Mouse (Mus musculus) neural tube, embryonic 13.5 days (tissue): Measurements from ENCODE around the gene 1190007I07Rik. TPM values are rescaled to one million over a fixed set of nuclear protein-coding genes. Genes with fewer than 3 reads are reported as not detected.
"Not testable (repeated sequence)": the region's sequence is repeated elsewhere in the genome, so short reads cannot be mapped to it uniquely, and the experiment has no call there.

Experiments
- ATAC-seq: fragments of 200-750 bp; cut with Nextera tagmentation; 2 replicates; pipeline ENCODE4 v1.8.0; 2017; ENCODE audit warnings: low read depth, mild to moderate bottlenecking, moderate TSS enrichment, moderate library complexity
- H3K27ac ChIP-seq: fragments of 300-500 bp; sonication (generic); replicated peaks from 2 replicates; pipeline ENCODE4 v1.5.1; 2015; ENCODE audit warnings: moderate library complexity, mild to moderate bottlenecking, inconsistent platforms
- H3K27me3 ChIP-seq: fragments of 300-500 bp; sonication (generic); 2 replicates; pipeline ENCODE4 v1.6.1; 2015; ENCODE audit warnings: mild to moderate bottlenecking, inconsistent platforms
- H3K36me3 ChIP-seq: fragments of 300-500 bp; sonication (generic); 2 replicates; pipeline ENCODE4 v1.6.1; 2015; ENCODE audit warnings: mild to moderate bottlenecking, inconsistent platforms
- H3K4me1 ChIP-seq: fragments of 300-500 bp; sonication (generic); replicated peaks from 2 replicates; pipeline ENCODE4 v1.6.1; 2015; ENCODE audit warnings: inconsistent platforms
- H3K4me2 ChIP-seq: fragments of 300-500 bp; sonication (generic); 2 replicates; pipeline ENCODE4 v1.6.1; 2015; ENCODE audit warnings: inconsistent platforms, mild to moderate bottlenecking, moderate library complexity
- H3K4me3 ChIP-seq: fragments of 300-500 bp; sonication (generic); 2 replicates; pipeline ENCODE4 v1.5.1; 2015; ENCODE audit warnings: mild to moderate bottlenecking, inconsistent platforms
- H3K9ac ChIP-seq: fragments of 300-500 bp; sonication (generic); 2 replicates; pipeline ENCODE4 v1.6.1; 2015; ENCODE audit warnings: moderate library complexity, mild to moderate bottlenecking, inconsistent platforms
- H3K9me3 ChIP-seq: fragments of 300-500 bp; sonication (generic); 2 replicates; pipeline ENCODE4 v1.6.1; 2016; ENCODE audit warnings: inconsistent platforms
- WGBS: fragments of 180-500 bp; shearing (Covaris S2); methylation state at CpG from one replicate; pipeline ENCODE4 v1.1.7; 2015; 5-methylcytosine and 5-hydroxymethylcytosine counted together
- polyA plus RNA-seq: library from polyadenylated mRNA; unstranded; fragments of >200 nt; fragmentation: Nextera tagmentation; extraction: Ambion mirVana; gene quantifications from 2 replicates; pipeline ENCODE4 v1.2.1, GENCODE M21; 2015

Gene 1190007I07Rik
- polyA plus RNA-seq, 1 experiment from 2014 or later = 36.8 TPM

- not testable (repeated sequence) for H3K9me3 ChIP-seq, H3K9ac ChIP-seq, H3K4me3 ChIP-seq, H3K27me3 ChIP-seq, H3K27ac ChIP-seq, H3K36me3 ChIP-seq, H3K4me2 ChIP-seq, ATAC-seq, H3K4me1 ChIP-seq
- WGBS = 68% methylated on average over 4 of the region's 4 CpGs
Observed at GRCm38 (mm10) chr10:82594421-82594820, 28.6 kb downstream of the 1190007I07Rik start.

- not testable (repeated sequence) for H3K27ac ChIP-seq, H3K9me3 ChIP-seq, H3K36me3 ChIP-seq, H3K9ac ChIP-seq, ATAC-seq, H3K4me1 ChIP-seq, H3K27me3 ChIP-seq, H3K4me3 ChIP-seq, H3K4me2 ChIP-seq
- WGBS = 87% methylated on average over 9 of the region's 9 CpGs
Observed at GRCm38 (mm10) chr10:82589673-82590072, 33.4 kb downstream of the 1190007I07Rik start.

DNA sequence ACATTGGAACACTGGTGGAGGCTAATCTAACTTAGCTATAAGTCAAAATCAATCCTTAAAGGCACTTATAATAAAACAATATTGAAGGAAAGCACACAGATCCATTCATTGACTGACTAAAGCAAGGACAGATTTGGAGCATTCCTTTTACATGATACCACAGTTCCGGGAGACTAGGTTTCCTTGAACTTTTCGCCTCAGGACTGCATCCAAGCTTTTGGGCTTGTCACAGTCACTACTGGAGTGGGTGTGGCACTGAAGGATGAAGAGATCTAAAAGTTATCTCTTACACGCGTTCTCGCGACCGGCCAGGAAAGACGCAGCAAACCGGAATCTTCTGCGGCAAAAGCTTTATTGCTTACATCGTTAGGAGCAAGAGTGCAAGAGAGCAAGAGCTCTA lies 51.9 kb downstream of the 1190007I07Rik start:
- ATAC-seq, H3K4me2 ChIP-seq: not testable (repeated sequence)
- WGBS = 94% methylated on average over 11 of the region's 11 CpGs

More for the DNA sequence above, 51.9 kb downstream of the 1190007I07Rik start:
- not testable (repeated sequence) for H3K9me3 ChIP-seq, H3K27ac ChIP-seq, H3K27me3 ChIP-seq, H3K9ac ChIP-seq, H3K4me3 ChIP-seq, H3K36me3 ChIP-seq, H3K4me1 ChIP-seq

Other genes starting within 250 kb of the 1190007I07Rik start
- gene Gm1553, start 130.6 kb downstream of the 1190007I07Rik start, polyA plus RNA-seq = not detected in 2 replicates
- 195 and 217 TPM in 2 replicates for gene Tdg, start 6.6 kb upstream of the 1190007I07Rik start, polyA plus RNA-seq
- 1.3 and 2.1 TPM in 2 replicates for gene Glt8d2, start 67.4 kb upstream of the 1190007I07Rik start, polyA plus RNA-seq
- gene Hcfc2, start 72.9 kb upstream of the 1190007I07Rik start, polyA plus RNA-seq = 42.0 and 42.3 TPM in 2 replicates
- 42.0 and 50.6 TPM in 2 replicates for gene Nfyb, start 140.9 kb upstream of the 1190007I07Rik start, polyA plus RNA-seq
- gene Txnrd1, start 210.7 kb upstream of the 1190007I07Rik start, polyA plus RNA-seq = 112 and 124 TPM in 2 replicates
- gene Eid3, start 243.4 kb upstream of the 1190007I07Rik start, polyA plus RNA-seq = 0.24 TPM in 1 of 2 replicates, not detected in the other